Mouse (Mus musculus) stomach, postnatal 0 days (tissue): ENCODE results near the gene Traf6.

ENCODE experiments used
- CTCF ChIP-seq: IDR thresholded peaks from 2 replicates; pipeline ENCODE4 v1.5.1; 2016; ENCODE audit warnings: antibody characterized with exemption, low read depth, mild to moderate bottlenecking, moderate library complexity
- EP300 ChIP-seq: optimal IDR thresholded peaks from 2 replicates; pipeline ENCODE3; 2016; ENCODE audit warnings: antibody characterized with exemption

GRCm38 (mm10) chr2:101699284-101699683 is 21.1 kb downstream of the Traf6 start:
- TF ChIP-seq EP300 (no peak), CTCF (no peak)
